Mouse (Mus musculus) layer of hippocampus, adult 2 months (tissue): ENCODE data around the gene Vps33a. TPM values are rescaled to one million over a fixed set of nuclear protein-coding genes. Genes with fewer than 3 reads are reported as not detected.
A peak's percentile ranks its signal among the peaks of the same experiment; 100 is the strongest.

Experiments used
- DNase-seq, 2 experiments: peaks; one replicate each; pipeline ENCODE4 v3.0.0; 2022; ENCODE audit warnings: low spot score in 2 of 2
- H3K27ac ChIP-seq: fragments of 200-600 bp; 2 replicates; pipeline ENCODE4 v1.8.1; 2022
- H3K4me3 ChIP-seq: fragments of 200-600 bp; 2 replicates; pipeline ENCODE4 v1.8.1; 2022; ENCODE audit warnings: mild to moderate bottlenecking
- CTCF ChIP-seq: fragments of 200-600 bp; conservative IDR thresholded peaks from 2 replicates; pipeline ENCODE4 v1.8.1; 2022; ENCODE audit warnings: antibody characterized with exemption, mild to moderate bottlenecking, moderate library complexity
- total RNA-seq, 2 experiments: library from RNA; stranded (reverse); gene quantifications; 2 replicates each; pipeline ENCODE4 v1.2.3; 2021

Vps33a gene
- total RNA-seq, 2 experiments from 2014 or later, result 87.1 to 87.4 TPM

- no peak for TF ChIP-seq CTCF
- peak overlapping the region; percentile 43; the same call in 1 of the 2 replicates for H3K27ac ChIP-seq
Measured at GRCm38 (mm10) chr5:123573362-123573761, 524 bp upstream of the Vps33a start.

GRCm38 (mm10) chr5:123561128-123561527, 11.7 kb downstream of the Vps33a start:
- no peak for DNase-seq
- no peak overlapping the region for H3K27ac ChIP-seq
- no peak overlapping the region for H3K4me3 ChIP-seq
- TF ChIP-seq CTCF, result no peak

More at GRCm38 (mm10) chr5:123573362-123573761, 524 bp upstream of the Vps33a start:
- H3K4me3 ChIP-seq, result peak overlapping the region; percentile 99
- DNase-seq, result no peak

- DNase-seq, result no peak
- H3K27ac ChIP-seq, result no peak overlapping the region
- no peak for TF ChIP-seq CTCF
- no peak overlapping the region for H3K4me3 ChIP-seq
Measured at GRCm38 (mm10) chr5:123559588-123559987, 13.2 kb downstream of the Vps33a start.

- no peak for TF ChIP-seq CTCF
- H3K4me3 ChIP-seq, result no peak overlapping the region
- peak in 1 of 2 experiments; percentile 53 for DNase-seq
- H3K27ac ChIP-seq, result peak overlapping the region; percentile 61
Measured at GRCm38 (mm10) chr5:123556451-123556850, 16.4 kb downstream of the Vps33a start.

GRCm38 (mm10) chr5:123555693-123556092, 17.1 kb downstream of the Vps33a start:
- Histone ChIP-seq H3K27ac (no peak overlapping the region), H3K4me3 (no peak overlapping the region)
- no peak for DNase-seq
- TF ChIP-seq CTCF, result no peak

GRCm38 (mm10) chr5:123533801-123534200, 39.0 kb downstream of the Vps33a start:
- TF ChIP-seq CTCF, result no peak
- Histone ChIP-seq H3K4me3 (no peak overlapping the region), H3K27ac (no peak overlapping the region)
- no peak for DNase-seq

- DNase-seq, result no peak
- H3K27ac ChIP-seq, result 0 out of 2 replicates have a peak overlapping the region, but pooled peaks have one; percentile 29
- no peak for TF ChIP-seq CTCF
- no peak overlapping the region for H3K4me3 ChIP-seq
Measured at GRCm38 (mm10) chr5:123530056-123530455, 42.8 kb downstream of the Vps33a start.

GRCm38 (mm10) chr5:123528641-123529040, 44.2 kb downstream of the Vps33a start:
- no peak for DNase-seq
- H3K4me3 ChIP-seq, result no peak overlapping the region
- TF ChIP-seq CTCF, result peak; percentile 35
- peak overlapping the region; percentile 29; the same call in 1 of the 2 replicates for H3K27ac ChIP-seq

GRCm38 (mm10) chr5:123525916-123526495, 46.8 kb downstream of the Vps33a start:
- no peak for TF ChIP-seq CTCF
- no peak for DNase-seq

GRCm38 (mm10) chr5:123525281-123525680, 47.6 kb downstream of the Vps33a start, which contains the start of gene Gm49027:
Gm49027 (minus strand) TSS chr5:123525488.
- no peak for DNase-seq
- TF ChIP-seq CTCF, result no peak
- H3K4me3 ChIP-seq, result peak within 1 kb of the TSS; percentile 91
- peak within 1 kb of the TSS; percentile 86; the same call in 1 of the 2 replicates for H3K27ac ChIP-seq

More at GRCm38 (mm10) chr5:123525916-123526495, 46.8 kb downstream of the Vps33a start:
- Histone ChIP-seq H3K4me3 (no peak overlapping the region), H3K27ac (no peak overlapping the region)

GRCm38 (mm10) chr5:123524393-123524750, 48.5 kb downstream of the Vps33a start:
- peak overlapping the region; percentile 86; the same call in 1 of the 2 replicates for H3K27ac ChIP-seq

GRCm38 (mm10) chr5:123523692-123524392, 49.0 kb downstream of the Vps33a start, which contains the start of gene Diablo:
Diablo (minus strand) TSS chr5:123524176.
- TF ChIP-seq CTCF, result no peak

More at GRCm38 (mm10) chr5:123524393-123524750, 48.5 kb downstream of the Vps33a start:
- DNase-seq, result no peak
- TF ChIP-seq CTCF, result peak; percentile 51
- peak overlapping the region; percentile 91 for H3K4me3 ChIP-seq

GRCm38 (mm10) chr5:123522166-123522565, 50.7 kb downstream of the Vps33a start:
- H3K27ac ChIP-seq, result no peak overlapping the region
- no peak for TF ChIP-seq CTCF
- H3K4me3 ChIP-seq, result no peak overlapping the region
- DNase-seq, result no peak

More at GRCm38 (mm10) chr5:123523692-123524392, 49.0 kb downstream of the Vps33a start, which contains the start of gene Diablo:
- peak; percentile 96 to 97 for DNase-seq
- Histone ChIP-seq H3K27ac (peak within 1 kb of the TSS; percentile 86), H3K4me3 (peak within 1 kb of the TSS; percentile 91)

- no peak for DNase-seq
- Histone ChIP-seq H3K27ac (no peak overlapping the region), H3K4me3 (no peak overlapping the region)
- TF ChIP-seq CTCF, result no peak
Measured at GRCm38 (mm10) chr5:123521621-123522020, 51.2 kb downstream of the Vps33a start.
